Mouse (Mus musculus): ENCODE results near the gene Arl5c.
A peak's percentile ranks its signal among the peaks of the same experiment; 100 is the strongest.
"Not testable (repeated sequence)": the region's sequence is repeated elsewhere in the genome, so short reads cannot be mapped to it uniquely, and the experiment has no call there.

Arl5c gene

DNA sequence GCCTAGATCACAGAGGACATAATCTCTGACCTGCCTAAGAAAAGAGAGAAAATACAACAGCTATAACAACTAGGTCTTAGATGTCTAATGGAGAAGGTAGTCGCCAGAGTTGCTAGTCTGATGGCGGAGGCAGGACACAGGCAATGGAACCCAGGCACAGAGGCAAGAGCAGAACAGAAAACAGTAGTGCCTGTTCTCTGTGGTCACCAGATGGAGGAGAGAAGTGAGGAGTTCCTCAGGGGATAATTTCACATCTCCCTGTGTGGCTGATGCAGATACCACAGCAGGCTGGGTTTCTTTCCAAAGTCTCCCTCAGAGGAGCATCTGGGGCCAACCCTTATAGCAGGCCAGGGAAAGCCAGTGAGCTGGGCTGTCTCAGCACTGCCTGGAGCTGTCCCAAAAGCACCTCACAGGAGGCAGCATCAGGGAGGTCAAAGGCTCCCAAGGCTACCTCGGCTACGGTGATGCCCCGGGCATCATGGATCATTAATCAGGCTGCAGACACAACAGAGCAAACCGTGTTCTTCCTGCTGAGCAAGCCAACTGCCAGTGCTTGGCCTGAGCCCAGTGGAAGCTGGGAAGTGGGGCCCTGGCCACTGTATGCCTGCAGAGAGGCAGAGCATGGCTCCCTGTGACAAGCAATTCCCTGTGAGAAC is 38.9 kb downstream of the Arl5c start:
- peak; percentile 81 to 93 for DNase-seq

DNA sequence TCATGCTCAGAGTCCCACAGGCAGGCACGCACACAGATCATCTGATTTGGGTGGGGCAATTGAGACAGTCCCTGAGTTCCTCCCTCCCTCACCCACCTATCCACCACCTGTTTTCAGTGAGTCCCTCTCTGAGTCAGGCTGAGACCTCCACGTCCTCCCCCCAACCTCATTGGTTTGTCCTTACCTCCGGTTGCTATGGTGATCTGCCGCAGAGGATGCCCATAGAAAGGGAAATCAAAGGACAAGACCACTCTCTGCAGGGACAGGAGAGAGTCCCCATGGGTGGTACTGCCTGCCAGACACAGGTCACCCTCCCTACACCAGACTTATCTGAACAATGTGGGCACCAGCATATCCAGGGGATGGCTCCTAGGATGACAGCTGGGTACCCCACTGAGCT is 40.1 kb downstream of the Arl5c start:
- peak; percentile 27 to 33 for DNase-seq

DNA sequence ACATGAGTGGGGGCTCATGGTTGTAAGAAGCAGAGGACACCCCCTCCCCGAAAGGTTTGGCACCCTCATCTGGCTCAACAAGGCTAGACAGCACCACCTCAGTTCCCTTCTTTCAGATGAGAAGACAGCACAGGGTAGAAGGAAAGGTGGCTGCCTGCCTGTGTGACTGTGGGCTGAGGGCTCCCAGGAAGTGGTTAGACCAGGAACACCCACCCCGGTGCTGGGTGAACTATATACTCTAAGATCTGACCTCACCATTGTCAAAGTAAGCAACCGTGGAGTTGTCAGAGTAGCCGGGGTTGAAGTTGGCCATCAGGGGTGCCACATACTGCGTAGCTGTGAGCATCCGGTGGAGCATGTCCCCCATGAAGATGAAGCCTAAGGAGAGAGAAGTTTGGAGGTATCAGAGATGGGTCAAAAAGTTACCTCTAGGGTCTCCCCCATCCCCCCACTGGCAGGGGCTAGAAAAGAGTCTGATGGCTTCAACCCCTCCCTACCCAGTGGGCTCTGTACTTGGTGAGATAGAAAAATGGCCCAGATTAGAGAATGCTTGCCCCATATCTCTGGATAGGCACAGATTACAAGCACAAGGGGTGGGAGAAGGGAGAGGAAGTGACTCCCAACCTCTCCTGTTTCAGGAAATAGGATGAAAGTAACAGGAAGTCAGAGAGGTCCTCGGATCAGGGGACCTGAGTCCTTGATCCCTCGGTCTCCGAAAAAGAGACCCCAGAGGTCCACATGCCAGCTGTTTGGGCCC is 40.7 kb downstream of the Arl5c start:
- DNase-seq: peak in 1 of 2 experiments; percentile 9

DNA sequence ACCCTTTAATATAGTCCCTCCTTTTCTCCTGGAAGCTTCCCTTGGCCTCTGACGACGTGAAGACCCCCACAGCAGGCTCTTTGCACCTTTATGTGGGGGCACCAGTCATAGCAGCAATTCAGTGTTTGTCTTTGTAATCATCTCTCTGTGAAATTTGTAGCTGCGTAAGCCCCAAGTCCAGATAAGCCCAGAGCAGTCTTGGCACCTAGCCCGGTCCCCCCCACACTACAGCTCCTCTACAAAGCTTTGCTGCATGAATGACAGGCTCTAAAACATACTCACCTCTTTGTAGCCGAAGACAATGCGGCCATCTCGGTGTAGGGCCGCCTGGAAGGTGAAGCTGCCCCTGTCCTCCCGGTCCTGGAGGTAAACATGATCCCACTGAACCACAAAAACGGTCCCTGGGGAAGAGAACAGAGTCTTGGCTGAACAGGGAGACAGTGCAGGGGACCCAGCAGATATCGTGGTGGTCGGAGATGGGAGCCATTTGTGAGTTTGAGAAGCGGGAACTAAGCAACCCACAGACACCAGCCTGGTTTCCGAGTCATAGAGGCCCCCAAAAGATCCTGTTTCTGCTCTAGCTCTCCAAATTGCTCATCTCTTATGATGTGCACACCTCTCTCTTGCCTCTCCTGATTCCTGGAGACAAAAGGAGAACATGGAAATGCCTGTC is 41.4 kb downstream of the Arl5c start:
- peak in 1 of 2 experiments; percentile 21 for DNase-seq

DNA sequence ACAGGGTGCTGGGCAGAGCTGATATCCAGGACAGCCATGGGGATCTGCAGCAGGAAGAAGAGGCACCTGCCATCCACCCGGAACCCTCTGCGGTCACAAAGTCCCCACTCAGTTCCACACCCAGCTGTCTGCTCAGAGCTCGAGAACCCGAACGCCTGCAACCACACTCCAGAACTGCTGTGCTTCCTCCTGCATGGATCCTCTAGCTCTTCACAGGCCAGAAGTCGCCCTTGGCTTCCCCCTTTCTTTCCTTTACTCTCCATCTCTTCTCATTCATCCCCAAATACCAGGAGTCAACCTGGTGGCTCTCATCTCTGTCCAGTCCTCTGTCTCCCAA is 42.1 kb downstream of the Arl5c start:
- no peak for DNase-seq

DNA sequence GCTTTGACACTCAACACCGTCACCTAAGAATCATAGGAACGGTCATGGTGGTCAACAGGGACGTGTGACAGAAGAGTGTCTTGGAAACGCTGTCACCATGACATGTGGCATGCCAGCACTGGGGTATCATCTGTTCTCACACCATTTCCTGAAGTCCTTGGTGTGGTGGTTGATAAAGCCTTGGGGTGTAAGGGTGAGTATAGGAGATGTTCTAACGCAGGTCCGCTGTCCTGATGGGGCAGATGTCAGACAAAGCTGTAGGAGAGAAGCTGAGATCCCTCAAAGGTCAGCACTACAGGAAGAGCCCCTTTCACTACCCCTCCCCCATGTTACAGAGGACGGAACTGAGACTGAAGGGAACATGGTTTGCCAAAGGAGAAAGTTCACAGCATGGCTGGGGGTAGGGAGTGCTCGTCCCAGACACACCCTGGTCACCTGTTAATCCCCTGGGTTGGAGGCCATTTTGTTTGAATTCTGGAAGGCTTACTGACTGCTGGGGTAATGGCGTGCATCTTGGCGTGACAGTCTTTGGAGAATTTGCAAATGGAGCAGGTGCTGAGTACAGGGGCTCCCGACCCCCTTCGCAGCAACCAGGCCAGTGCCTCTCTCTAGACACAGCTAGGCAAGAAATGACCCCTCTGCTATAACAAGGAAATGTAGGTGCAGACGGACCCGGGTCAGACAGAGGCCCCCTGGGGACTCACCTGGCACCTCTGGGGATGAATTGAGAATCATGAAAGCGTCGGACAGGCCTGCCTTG is 42.6 kb downstream of the Arl5c start:
- DNase-seq: no peak

DNA sequence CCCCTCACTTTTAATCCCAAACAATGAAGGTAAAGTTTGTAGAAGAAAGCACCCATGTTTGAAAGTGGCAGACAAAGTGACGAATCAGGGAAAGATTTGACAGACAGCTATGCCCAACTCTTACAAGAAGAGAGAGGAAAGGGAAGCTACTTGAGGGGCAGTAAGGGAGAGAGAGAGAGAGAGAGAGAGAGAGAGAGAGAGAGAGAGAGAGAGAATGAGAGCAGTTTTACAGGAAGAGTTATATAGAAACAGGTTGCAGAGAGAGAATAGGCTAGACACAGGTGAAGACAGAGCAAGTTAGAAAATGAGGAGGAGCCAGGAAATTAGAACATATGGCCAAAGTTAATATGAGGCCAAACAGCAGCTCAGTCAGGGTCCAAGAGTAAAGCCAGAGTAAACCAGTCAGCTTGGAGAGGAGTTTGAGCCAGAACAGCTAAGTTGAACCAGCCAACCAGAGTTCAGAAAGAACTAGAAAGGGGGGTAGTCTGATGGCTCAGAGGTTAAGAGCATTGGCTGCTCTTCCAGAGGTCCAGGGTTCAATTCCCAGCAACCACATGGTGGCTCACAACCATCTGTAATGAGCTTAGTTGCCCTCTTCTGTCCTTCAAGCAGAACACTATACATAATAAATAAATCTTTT is 43.5 kb downstream of the Arl5c start:
- DNase-seq: no peak

DNA sequence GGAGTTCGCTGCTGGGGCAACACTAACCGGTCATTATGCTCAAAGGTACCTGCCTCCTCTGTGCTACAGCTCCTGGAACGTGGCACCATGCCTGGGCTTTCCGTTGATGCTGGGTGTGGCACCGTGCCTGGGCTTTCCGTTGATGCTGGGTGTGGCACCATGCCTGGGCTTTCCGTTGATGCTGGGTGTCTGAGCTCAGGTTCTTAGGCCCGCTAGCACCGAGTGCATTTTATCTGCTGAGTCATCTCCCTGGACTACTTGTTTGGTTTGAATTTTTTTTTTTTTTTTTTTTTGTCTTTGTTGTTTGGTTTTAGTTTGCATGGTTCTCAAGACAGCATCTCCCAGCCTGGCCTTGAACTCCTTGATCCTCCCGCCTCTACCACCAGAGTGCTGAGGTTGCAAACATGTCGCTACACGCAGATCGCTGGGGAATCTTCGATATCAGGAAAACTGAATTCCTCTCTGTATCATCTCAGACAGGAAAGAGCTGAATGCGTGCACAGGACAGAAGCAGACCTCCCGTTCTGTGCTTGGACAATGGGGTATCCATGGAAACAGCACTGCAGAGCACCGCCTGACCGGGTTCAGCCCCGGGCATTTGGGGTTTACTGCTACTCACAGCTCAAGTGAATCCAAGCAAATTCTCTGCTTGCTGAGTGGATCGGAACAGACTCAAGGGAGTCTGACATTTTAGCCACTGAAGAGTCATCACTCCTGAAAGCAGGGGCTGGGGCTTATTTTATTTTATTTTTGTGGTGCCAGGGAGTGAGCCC is 46.1 kb downstream of the Arl5c start:
- DNase-seq: peak; percentile 64 to 74

DNA sequence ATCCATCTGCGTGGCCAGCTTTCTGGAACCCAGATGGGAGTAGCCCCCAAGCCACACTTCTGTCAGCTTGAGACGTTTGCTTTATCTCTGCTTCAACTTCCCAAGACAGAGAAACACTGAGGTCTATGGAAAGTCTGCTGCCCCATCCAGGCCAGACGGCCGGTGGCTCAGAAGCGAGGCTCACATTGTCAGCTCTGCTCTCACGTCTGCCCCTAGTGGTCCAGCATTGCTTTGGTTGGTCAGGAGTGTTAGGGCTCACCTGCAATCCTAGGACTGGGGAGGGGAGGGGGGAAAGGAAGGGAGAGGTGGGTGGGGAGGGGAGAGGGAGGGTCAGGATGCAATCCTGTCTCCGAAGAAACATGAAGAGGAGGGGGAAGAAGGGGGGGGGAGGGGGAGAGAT is 48.6 kb downstream of the Arl5c start:
- peak; percentile 80 to 83 for DNase-seq

DNA sequence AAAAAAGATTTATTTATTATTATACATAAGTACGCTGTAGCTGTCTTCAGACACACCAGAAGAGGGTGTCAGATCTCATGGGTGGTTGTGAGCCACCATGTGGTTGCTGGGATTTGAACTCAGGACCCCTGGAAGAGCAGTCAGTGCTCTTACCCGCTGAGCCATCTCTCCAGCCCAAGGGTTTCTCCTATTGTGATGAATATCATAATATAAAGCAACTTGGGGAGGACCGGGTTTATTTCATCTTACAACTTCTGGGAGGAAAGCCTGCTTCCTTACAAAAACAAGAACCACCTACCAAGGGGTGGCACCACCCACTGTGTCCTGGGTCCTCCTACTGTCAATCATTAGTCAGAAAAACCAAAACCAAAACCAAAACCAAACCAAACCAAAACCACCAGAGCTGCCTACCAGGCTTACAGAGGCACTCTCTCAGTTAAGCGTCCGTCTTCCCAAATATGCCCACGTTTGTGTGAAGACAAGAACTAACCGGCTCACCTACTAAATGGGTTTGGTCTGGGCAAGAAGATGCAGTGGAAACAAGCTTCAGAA is 50.2 kb downstream of the Arl5c start:
- DNase-seq: not testable (repeated sequence)

DNA sequence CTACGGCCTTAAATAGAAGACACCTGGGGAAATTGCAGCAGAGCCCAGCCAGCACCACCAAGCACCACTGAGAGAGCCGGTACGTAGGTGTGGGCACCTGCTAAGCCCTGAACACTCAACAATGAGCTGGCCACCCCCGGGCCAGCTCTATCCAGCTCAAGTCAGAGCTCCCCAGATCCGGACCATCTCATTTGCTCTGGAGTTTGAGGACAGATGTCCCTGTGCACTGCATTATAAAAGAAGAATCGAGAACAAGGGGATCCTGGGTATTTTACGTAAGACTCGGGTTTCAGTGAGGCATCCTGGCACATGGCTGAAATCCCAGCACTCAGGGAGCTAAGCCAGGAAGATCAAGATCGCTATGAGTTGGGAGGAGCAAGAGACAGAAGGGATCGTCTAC is 51.0 kb downstream of the Arl5c start:
- no peak for DNase-seq

DNA sequence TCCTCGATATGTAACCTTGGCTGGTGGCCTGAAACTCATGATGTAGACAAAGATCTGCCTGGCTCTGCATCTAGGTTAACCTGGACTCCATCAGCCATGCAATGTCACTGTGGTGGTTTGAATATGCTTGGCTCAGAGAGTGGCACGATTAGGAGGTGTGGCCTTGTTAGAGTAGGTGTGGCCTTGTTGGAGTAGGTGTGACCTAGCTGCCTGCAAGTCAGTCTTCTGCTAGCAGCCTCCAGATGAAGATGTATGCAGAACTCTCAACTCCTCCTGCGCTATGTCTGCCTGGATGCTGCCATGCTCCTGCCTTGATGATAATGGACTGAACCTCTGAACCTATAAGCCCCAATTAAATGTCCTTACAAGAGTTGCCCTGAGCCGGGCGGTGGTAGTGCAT is 52.7 kb downstream of the Arl5c start:
- DNase-seq: no peak

DNA sequence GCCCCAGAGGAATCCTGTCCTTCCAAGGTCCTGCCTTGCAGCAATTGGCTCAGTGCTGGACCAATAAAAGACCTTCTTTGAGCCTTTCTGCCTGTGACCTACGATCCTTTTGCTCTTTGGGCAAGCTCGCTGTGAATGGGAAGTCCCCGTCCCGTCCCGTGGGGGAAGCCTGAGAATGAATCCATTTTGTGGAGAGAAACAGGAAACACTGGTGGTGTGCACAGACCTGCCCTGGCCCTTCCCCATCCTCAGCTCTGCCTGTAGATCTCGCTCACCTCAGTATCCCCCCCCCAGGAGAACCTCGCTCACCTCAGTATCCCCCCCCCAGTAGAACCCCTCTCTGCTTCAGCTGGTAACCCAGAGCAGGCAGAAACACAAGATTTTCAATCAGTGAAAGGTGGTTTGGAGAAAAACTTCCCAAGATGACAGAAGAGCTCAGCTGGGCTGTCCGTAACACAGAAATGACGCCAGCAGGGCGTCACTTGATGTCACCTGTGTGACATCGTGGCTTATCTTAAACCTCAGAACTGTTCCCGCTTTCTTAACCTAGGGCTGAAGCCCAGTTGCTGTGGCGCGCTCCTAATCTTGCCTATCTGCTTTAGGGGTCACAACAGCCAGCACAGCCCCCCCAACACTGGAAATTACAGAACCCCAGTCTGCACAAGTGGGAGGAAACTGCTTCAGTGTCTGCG is 53.4 kb downstream of the Arl5c start:
- no peak for DNase-seq

Measured in cerebellum, postnatal 10 days (tissue).